Comparison of ENCODE assay signal across 9 mouse cellular contexts in genomic region chr6:35426301-35426700, GRCm38 (mm10).
DNase-seq lines count a peak whose midpoint lies in the region; ATAC-seq and TF ChIP-seq lines count a peak whose summit lies in the region.
"Had no signal": no experiment of that assay in that cellular context is flagged by ENCODE, and none has a peak within 500 bp of the region (broad histone marks: within the 10 kb centered on the region; RNA-seq: fewer than 3 reads in every experiment).

No protein-coding gene starts in this region.

- no peaks in the 10 kb centered on the region for H3K36me3 ChIP-seq in heart, adult 2 months (ENCODE audit: control insufficient read depth, insufficient read depth, low read length)
- H3K36me3 ChIP-seq in heart, embryonic 12.5 days = no peaks in the 10 kb centered on the region
- no peaks in the 10 kb centered on the region for H3K36me3 ChIP-seq in midbrain, embryonic 16.5 days (ENCODE audit: control insufficient read depth, insufficient read depth, low read length)
- H3K36me3 ChIP-seq in kidney, embryonic 14.5 days (ENCODE audit: control insufficient read depth, insufficient read depth, low read length) = no peaks in the 10 kb centered on the region
- H3K36me3 ChIP-seq: limb, embryonic 13.5 days had no signal

- 0 out of 2 replicates have a peak, but pooled peaks have one; percentile 19 for TF ChIP-seq EP300 in heart, adult 2 months (IDR thresholded peaks at IDR 0.05; ENCODE audit: insufficient read depth, low read depth, low read length)

- no peaks in the 10 kb centered on the region for H3K27me3 ChIP-seq in heart, adult 2 months (ENCODE audit: control insufficient read depth, insufficient read depth, low read length)
- no peaks in the 10 kb centered on the region for H3K27me3 ChIP-seq in heart, embryonic 12.5 days (replicated peaks)
- H3K27me3 ChIP-seq in midbrain, embryonic 16.5 days (ENCODE audit: control insufficient read depth, insufficient read depth, low read depth, low read length) = no peaks in the 10 kb centered on the region
- H3K27me3 ChIP-seq in kidney, embryonic 14.5 days (ENCODE audit: control insufficient read depth, insufficient read depth, low read length) = no peaks in the 10 kb centered on the region
- H3K27me3 ChIP-seq: limb, embryonic 13.5 days had no signal

- H3K4me3 ChIP-seq in heart, adult 2 months = no peak overlapping the region
- no peak overlapping the region for H3K4me3 ChIP-seq in heart, embryonic 12.5 days
- no peak overlapping the region for H3K4me3 ChIP-seq in midbrain, embryonic 16.5 days (ENCODE audit: low read depth, low read length)
- H3K4me3 ChIP-seq in kidney, embryonic 14.5 days (ENCODE audit: low read length) = no peak overlapping the region
- H3K4me3 ChIP-seq: limb, embryonic 13.5 days had no signal

- H3K27ac ChIP-seq in heart, adult 2 months = no peak overlapping the region
- H3K27ac ChIP-seq in heart, embryonic 12.5 days (ENCODE audit: poor library complexity, severe bottlenecking) = no peak overlapping the region; the same call in 1 of the 2 replicates
- H3K27ac ChIP-seq in midbrain, embryonic 16.5 days (ENCODE audit: low read length) = no peak overlapping the region
- H3K27ac ChIP-seq in kidney, embryonic 14.5 days (ENCODE audit: low read depth, low read length) = no peak overlapping the region
- H3K27ac ChIP-seq: limb, embryonic 13.5 days had no signal

- no peaks in the 10 kb centered on the region for H3K79me2 ChIP-seq in heart, adult 2 months (replicated peaks; ENCODE audit: control insufficient read depth, insufficient read depth, low read length)

- TF ChIP-seq CTCF in heart, adult 2 months (IDR thresholded peaks at IDR 0.05) = no peak

- 40% methylated on average over 3 of the region's 3 CpGs for WGBS in heart, adult 2 months
- whole genome bisulfite sequencing in heart, embryonic 12.5 days = 51% methylated on average over 3 of the region's 3 CpGs
- WGBS in midbrain, embryonic 16.5 days = 70% methylated on average over 3 of the region's 3 CpGs
- WGBS in kidney, embryonic 14.5 days = 85% methylated on average over 3 of the region's 3 CpGs

- intact Hi-C loops in heart, adult 2 months (cut with DNase I) = no loop called here

- H3K9me3 ChIP-seq in heart, embryonic 12.5 days (replicated peaks) = no peaks in the 10 kb centered on the region
- H3K9me3 ChIP-seq in midbrain, embryonic 16.5 days (replicated peaks; ENCODE audit: control insufficient read depth, low read length, poor library complexity, severe bottlenecking) = no peaks in the 10 kb centered on the region
- H3K9me3 ChIP-seq in kidney, embryonic 14.5 days (ENCODE audit: control insufficient read depth, low read length) = no peaks in the 10 kb centered on the region
- H3K9me3 ChIP-seq: limb, embryonic 13.5 days had no signal

- no peaks in the 10 kb centered on the region; the same call in 1 of the 2 replicates for H3K4me1 ChIP-seq in heart, adult 2 months (ENCODE audit: control insufficient read depth, insufficient read depth, low read length)
- peaks cover 7% of the 10 kb centered on the region; the same call in 1 of the 2 replicates for H3K4me1 ChIP-seq in heart, embryonic 12.5 days (replicated peaks)
- no peaks in the 10 kb centered on the region for H3K4me1 ChIP-seq in midbrain, embryonic 16.5 days (ENCODE audit: control insufficient read depth, insufficient read depth, low read length)
- H3K4me1 ChIP-seq in kidney, embryonic 14.5 days (ENCODE audit: control insufficient read depth, insufficient read depth, low read length) = no peaks in the 10 kb centered on the region
- H3K4me1 ChIP-seq: limb, embryonic 13.5 days had no signal

- TF ChIP-seq POLR2A in heart, adult 2 months (IDR thresholded peaks at IDR 0.05; ENCODE audit: insufficient read depth, low read depth, low read length) = no peak

- H3K4me2 ChIP-seq in heart, embryonic 12.5 days = no peak overlapping the region
- no peak overlapping the region for H3K4me2 ChIP-seq in midbrain, embryonic 16.5 days (ENCODE audit: low read length)
- no peak overlapping the region for H3K4me2 ChIP-seq in kidney, embryonic 14.5 days (replicated peaks; ENCODE audit: low read depth, low read length)
- H3K4me2 ChIP-seq: limb, embryonic 13.5 days had no signal

- H3K9ac ChIP-seq in heart, adult 2 months (ENCODE audit: low read depth, low read length) = no peak overlapping the region
- no peak overlapping the region for H3K9ac ChIP-seq in heart, embryonic 12.5 days
- no peak overlapping the region for H3K9ac ChIP-seq in midbrain, embryonic 16.5 days (ENCODE audit: low read depth, low read length)
- no peak overlapping the region for H3K9ac ChIP-seq in kidney, embryonic 14.5 days (ENCODE audit: low read depth, low read length)
- H3K9ac ChIP-seq: limb, embryonic 13.5 days had no signal

- no peak for ATAC-seq in heart, embryonic 12.5 days (ENCODE audit: insufficient number of reproducible peaks, low FRiP score)
- ATAC-seq in midbrain, embryonic 16.5 days = no peak
- ATAC-seq in kidney, embryonic 14.5 days (ENCODE audit: low FRiP score, low TSS enrichment) = no peak

- peak; percentile 26 to 65 for DNase-seq in heart, adult 2 months
- peak; percentile 18 for DNase-seq in adrenal gland, postnatal 25 days
- peak; percentile 27 for DNase-seq in gastrocnemius, postnatal 10 days
- DNase-seq in lung, postnatal 36 days = peak; percentile 57
- DNase-seq in embryo, embryonic 9.5 days (ENCODE audit: extremely low spot score) = no peak
